Mouse (Mus musculus): ENCODE data around the gene Cacnb1. TPM values are rescaled to one million over a fixed set of nuclear protein-coding genes. Genes with fewer than 3 reads are reported as not detected.
A peak's percentile ranks its signal among the peaks of the same experiment; 100 is the strongest.

Cacnb1 gene
- polyA plus RNA-seq, 1 experiment from 2014 or later: 75.2 TPM

- ATAC-seq (replicated peaks): no peak
- H3K4me1 ChIP-seq: no peaks in the 10 kb centered on the region
- no peak overlapping the region for H3K4me2 ChIP-seq
- H3K27me3 ChIP-seq (replicated peaks): no peaks in the 10 kb centered on the region
- 86% methylated on average over 5 of the region's 5 CpGs for WGBS
- H3K36me3 ChIP-seq (replicated peaks): no peaks in the 10 kb centered on the region
- no peak overlapping the region for H3K4me3 ChIP-seq
- H3K27ac ChIP-seq: no peak overlapping the region
- H3K9ac ChIP-seq: no peak overlapping the region
- no peaks in the 10 kb centered on the region for H3K9me3 ChIP-seq
These were observed 48.1 kb downstream of the Cacnb1 start for GRCm38 (mm10) chr11:97974746-97975145.

DNA sequence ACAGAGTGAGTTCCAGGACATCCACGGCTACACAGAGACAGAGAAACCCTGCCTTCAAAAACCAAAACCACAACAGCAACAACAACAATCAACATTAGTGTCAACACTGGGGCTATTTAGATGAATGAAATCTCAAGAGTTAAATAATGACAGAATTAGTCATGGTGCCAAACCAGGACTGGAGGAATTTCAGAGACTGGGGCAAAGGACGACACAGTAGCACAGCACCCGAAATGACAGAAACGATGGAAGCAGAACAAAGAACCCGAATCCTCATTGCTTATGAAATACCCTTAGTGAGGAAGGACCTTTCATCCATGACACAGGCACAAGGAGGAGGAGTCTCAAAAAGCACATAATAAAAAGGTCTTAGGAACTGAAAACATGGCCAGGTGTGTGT is 48.7 kb downstream of the Cacnb1 start:
- Histone ChIP-seq H3K27me3 (replicated peaks) (no peaks in the 10 kb centered on the region), H3K36me3 (replicated peaks) (no peaks in the 10 kb centered on the region), H3K27ac (no peak overlapping the region), H3K4me3 (no peak overlapping the region), H3K4me2 (no peak overlapping the region), H3K4me1 (no peaks in the 10 kb centered on the region), H3K9ac (no peak overlapping the region), H3K9me3 (no peaks in the 10 kb centered on the region)
- 89% methylated on average over 5 of the region's 5 CpGs for WGBS
- ATAC-seq (replicated peaks): no peak

GRCm38 (mm10) chr11:97972434-97972833 is 50.4 kb downstream of the Cacnb1 start:
- Histone ChIP-seq H3K4me1 (no peaks in the 10 kb centered on the region), H3K9me3 (no peaks in the 10 kb centered on the region), H3K4me2 (no peak overlapping the region), H3K36me3 (replicated peaks) (no peaks in the 10 kb centered on the region), H3K27ac (no peak overlapping the region), H3K4me3 (no peak overlapping the region), H3K9ac (no peak overlapping the region), H3K27me3 (replicated peaks) (no peaks in the 10 kb centered on the region)
- WGBS: 73% methylated on average over 2 of the region's 2 CpGs
- no peak for ATAC-seq (replicated peaks)

GRCm38 (mm10) chr11:97971232-97971631 is 51.6 kb downstream of the Cacnb1 start:
- Histone ChIP-seq H3K4me2 (no peak overlapping the region), H3K4me3 (no peak overlapping the region), H3K9ac (no peak overlapping the region), H3K27me3 (replicated peaks) (no peaks in the 10 kb centered on the region), H3K9me3 (no peaks in the 10 kb centered on the region), H3K36me3 (replicated peaks) (no peaks in the 10 kb centered on the region), H3K27ac (no peak overlapping the region), H3K4me1 (peaks cover 8% of the 10 kb centered on the region; the same call in 1 of the 2 replicates)
- ATAC-seq (replicated peaks): no peak
- 38% methylated on average over 7 of the region's 7 CpGs for WGBS

DNA sequence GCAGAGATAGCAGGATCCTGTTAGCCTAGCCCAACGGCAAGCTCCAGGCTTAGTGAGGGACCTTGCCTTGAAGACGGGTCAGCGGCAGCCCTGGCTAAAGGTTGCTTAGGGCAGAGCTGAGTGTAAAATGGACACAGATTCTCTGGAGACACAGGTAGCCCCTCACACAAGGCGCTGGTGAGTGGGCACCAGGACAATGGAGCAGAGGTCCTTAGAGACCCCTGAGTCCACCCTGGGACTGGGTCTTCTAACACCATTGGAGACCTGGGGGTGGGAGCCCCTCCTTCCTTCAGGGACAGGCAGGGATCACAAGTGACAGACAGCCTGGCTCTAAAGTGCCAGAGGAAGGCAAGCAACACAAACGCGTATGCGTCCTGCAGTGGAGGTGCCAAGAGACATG is 52.1 kb downstream of the Cacnb1 start:
- Histone ChIP-seq H3K9ac (no peak overlapping the region), H3K4me1 (peaks cover 8% of the 10 kb centered on the region; the same call in 1 of the 2 replicates), H3K27me3 (replicated peaks) (no peaks in the 10 kb centered on the region), H3K9me3 (no peaks in the 10 kb centered on the region), H3K36me3 (replicated peaks) (no peaks in the 10 kb centered on the region), H3K4me3 (no peak overlapping the region), H3K4me2 (no peak overlapping the region), H3K27ac (no peak overlapping the region)
- ATAC-seq (replicated peaks): no peak
- WGBS: 86% methylated on average over 7 of the region's 7 CpGs

- H3K27me3 ChIP-seq (replicated peaks): no peaks in the 10 kb centered on the region
- no peak overlapping the region for H3K4me2 ChIP-seq
- no peak overlapping the region for H3K9ac ChIP-seq
- H3K4me3 ChIP-seq: no peak overlapping the region
- H3K9me3 ChIP-seq: no peaks in the 10 kb centered on the region
- H3K27ac ChIP-seq: no peak overlapping the region
- H3K36me3 ChIP-seq (replicated peaks): no peaks in the 10 kb centered on the region
- no peak for ATAC-seq (replicated peaks)
- 85% methylated on average over 5 of the region's 5 CpGs for WGBS
- H3K4me1 ChIP-seq: peaks cover 8% of the 10 kb centered on the region; the same call in 1 of the 2 replicates
These were observed 54.4 kb downstream of the Cacnb1 start for GRCm38 (mm10) chr11:97968385-97968784.

DNA sequence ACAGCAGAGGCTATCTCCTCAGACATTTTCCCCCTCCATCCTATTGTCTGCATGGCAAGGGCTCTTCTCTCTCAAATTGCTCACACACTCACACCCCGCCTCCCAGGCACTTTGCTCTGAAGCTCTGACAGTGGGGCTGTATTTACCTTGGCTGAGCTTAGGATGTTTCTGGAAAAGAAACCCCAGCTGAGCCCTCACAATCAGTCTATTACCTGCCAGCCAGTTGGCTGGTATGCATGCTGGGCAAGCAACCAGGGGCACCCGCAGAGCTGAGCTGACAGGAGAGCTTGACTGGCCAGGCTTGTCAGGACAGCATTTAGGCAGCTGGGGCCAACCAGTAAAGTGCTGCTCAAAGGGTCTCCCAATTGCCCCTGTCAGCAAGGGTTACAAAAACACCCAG is 55.7 kb downstream of the Cacnb1 start:
- no peak overlapping the region for H3K9ac ChIP-seq
- peaks cover 8% of the 10 kb centered on the region; the same call in 1 of the 2 replicates for H3K4me1 ChIP-seq
- no peak for ATAC-seq (replicated peaks)
- no peaks in the 10 kb centered on the region for H3K9me3 ChIP-seq
- 31% methylated on average over 2 of the region's 2 CpGs for WGBS
- H3K36me3 ChIP-seq (replicated peaks): no peaks in the 10 kb centered on the region
- H3K27me3 ChIP-seq (replicated peaks): no peaks in the 10 kb centered on the region
- H3K4me2 ChIP-seq: no peak overlapping the region
- 0 out of 2 replicates have a peak overlapping the region, but pooled peaks have one; percentile 6 for H3K27ac ChIP-seq
- H3K4me3 ChIP-seq: no peak overlapping the region

DNA sequence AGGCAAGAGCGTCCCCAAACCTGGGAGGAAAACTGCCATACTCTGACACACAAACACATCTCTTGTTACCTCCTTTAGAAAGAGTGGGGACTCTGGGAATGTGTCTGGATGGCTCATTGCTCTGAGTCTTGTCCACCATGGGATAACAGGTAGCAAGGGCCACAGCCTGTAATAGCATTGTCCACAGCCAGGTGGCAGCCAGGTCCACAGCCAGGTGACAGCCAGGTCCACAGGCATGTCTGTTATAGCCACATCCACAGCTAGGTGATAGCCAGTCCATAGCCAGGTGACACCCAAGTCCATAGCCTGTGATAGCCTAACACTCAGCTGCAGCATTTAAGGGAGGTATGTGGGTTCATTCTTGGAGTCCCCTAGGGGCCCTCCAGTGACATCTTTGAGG is 61.9 kb downstream of the Cacnb1 start:
- Histone ChIP-seq H3K9ac (no peak overlapping the region), H3K4me2 (no peak overlapping the region), H3K4me3 (no peak overlapping the region), H3K9me3 (no peaks in the 10 kb centered on the region), H3K27me3 (replicated peaks) (no peaks in the 10 kb centered on the region), H3K36me3 (replicated peaks) (no peaks in the 10 kb centered on the region), H3K4me1 (peaks cover 19% of the 10 kb centered on the region), H3K27ac (no peak overlapping the region)
- ATAC-seq (replicated peaks): no peak
- 91% methylated on average over 1 of the region's 1 CpGs for WGBS

- Histone ChIP-seq H3K4me2 (no peak overlapping the region), H3K4me3 (no peak overlapping the region), H3K9ac (no peak overlapping the region), H3K9me3 (no peaks in the 10 kb centered on the region), H3K36me3 (replicated peaks) (no peaks in the 10 kb centered on the region), H3K27ac (no peak overlapping the region), H3K4me1 (peaks cover 28% of the 10 kb centered on the region), H3K27me3 (replicated peaks) (no peaks in the 10 kb centered on the region)
- peak; percentile 54; the same call in 1 of the 2 replicates for ATAC-seq (replicated peaks)
- 41% methylated on average over 5 of the region's 5 CpGs for WGBS
These were observed 63.5 kb downstream of the Cacnb1 start for GRCm38 (mm10) chr11:97959300-97959680.

DNA sequence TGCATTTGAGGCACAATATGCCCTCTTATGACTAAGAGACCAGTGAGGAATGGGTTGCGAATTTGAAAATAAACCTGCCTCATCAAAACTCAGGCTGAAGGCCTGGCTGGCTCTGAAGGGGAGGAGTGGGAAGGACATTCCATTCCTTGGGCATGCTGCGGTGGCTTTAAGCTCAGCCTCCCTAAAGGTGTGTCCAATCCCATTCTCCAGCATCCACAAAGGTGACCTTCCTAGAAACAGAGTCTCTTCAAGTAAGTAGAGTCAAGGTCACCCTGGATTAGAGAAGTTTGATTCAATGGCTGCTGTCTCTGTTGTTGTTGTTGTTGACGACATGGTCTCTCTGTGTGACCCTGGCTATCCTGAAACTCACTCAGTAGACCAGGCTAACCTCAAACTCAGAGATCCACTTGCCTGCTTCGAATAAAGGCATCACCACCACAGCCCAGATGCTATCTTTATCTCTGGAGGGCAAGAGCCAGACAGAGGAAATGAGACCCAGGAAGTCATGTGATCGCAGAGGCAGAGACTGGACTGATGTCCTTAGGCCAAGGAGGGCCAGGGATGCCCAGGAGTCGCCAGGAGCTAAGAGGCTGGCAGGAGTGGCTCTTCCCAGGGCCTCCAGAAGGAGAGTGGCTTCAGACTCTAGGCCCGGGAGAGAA is 64.1 kb downstream of the Cacnb1 start:
- Histone ChIP-seq H3K27ac (no peak overlapping the region), H3K9me3 (no peaks in the 10 kb centered on the region), H3K27me3 (replicated peaks) (no peaks in the 10 kb centered on the region), H3K4me3 (no peak overlapping the region), H3K4me2 (no peak overlapping the region), H3K9ac (no peak overlapping the region), H3K4me1 (peaks cover 28% of the 10 kb centered on the region), H3K36me3 (replicated peaks) (no peaks in the 10 kb centered on the region)
- ATAC-seq (replicated peaks): no peak
- 76% methylated on average over 7 of the region's 7 CpGs for WGBS

DNA sequence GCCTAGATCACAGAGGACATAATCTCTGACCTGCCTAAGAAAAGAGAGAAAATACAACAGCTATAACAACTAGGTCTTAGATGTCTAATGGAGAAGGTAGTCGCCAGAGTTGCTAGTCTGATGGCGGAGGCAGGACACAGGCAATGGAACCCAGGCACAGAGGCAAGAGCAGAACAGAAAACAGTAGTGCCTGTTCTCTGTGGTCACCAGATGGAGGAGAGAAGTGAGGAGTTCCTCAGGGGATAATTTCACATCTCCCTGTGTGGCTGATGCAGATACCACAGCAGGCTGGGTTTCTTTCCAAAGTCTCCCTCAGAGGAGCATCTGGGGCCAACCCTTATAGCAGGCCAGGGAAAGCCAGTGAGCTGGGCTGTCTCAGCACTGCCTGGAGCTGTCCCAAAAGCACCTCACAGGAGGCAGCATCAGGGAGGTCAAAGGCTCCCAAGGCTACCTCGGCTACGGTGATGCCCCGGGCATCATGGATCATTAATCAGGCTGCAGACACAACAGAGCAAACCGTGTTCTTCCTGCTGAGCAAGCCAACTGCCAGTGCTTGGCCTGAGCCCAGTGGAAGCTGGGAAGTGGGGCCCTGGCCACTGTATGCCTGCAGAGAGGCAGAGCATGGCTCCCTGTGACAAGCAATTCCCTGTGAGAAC is 65.8 kb downstream of the Cacnb1 start:
- 59% methylated on average over 6 of the region's 6 CpGs for WGBS
- no peak overlapping the region for H3K4me2 ChIP-seq
- no peak overlapping the region for H3K4me3 ChIP-seq
- H3K9me3 ChIP-seq: no peaks in the 10 kb centered on the region
- no peaks in the 10 kb centered on the region for H3K36me3 ChIP-seq (replicated peaks)
- peaks cover 28% of the 10 kb centered on the region for H3K4me1 ChIP-seq
- no peak overlapping the region for H3K9ac ChIP-seq
- no peak overlapping the region for H3K27ac ChIP-seq
- ATAC-seq (replicated peaks): no peak
- H3K27me3 ChIP-seq (replicated peaks): no peaks in the 10 kb centered on the region

DNA sequence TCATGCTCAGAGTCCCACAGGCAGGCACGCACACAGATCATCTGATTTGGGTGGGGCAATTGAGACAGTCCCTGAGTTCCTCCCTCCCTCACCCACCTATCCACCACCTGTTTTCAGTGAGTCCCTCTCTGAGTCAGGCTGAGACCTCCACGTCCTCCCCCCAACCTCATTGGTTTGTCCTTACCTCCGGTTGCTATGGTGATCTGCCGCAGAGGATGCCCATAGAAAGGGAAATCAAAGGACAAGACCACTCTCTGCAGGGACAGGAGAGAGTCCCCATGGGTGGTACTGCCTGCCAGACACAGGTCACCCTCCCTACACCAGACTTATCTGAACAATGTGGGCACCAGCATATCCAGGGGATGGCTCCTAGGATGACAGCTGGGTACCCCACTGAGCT is 66.9 kb downstream of the Cacnb1 start:
- 28% methylated on average over 4 of the region's 4 CpGs for WGBS
- Histone ChIP-seq H3K4me1 (peaks cover 28% of the 10 kb centered on the region), H3K9me3 (no peaks in the 10 kb centered on the region), H3K27me3 (replicated peaks) (no peaks in the 10 kb centered on the region), H3K27ac (peak overlapping the region; percentile 52), H3K4me3 (no peak overlapping the region), H3K9ac (no peak overlapping the region), H3K36me3 (replicated peaks) (no peaks in the 10 kb centered on the region), H3K4me2 (no peak overlapping the region)
- no peak for ATAC-seq (replicated peaks)
